Mouse (Mus musculus): ENCODE results near the gene Myo1e. TPM values are rescaled to one million over a fixed set of nuclear protein-coding genes. Genes with fewer than 3 reads are reported as not detected.

The Myo1e gene
- total and polyA plus RNA-seq, 3 experiments: 82.3 to 186 (median 98.7) TPM

DNA sequence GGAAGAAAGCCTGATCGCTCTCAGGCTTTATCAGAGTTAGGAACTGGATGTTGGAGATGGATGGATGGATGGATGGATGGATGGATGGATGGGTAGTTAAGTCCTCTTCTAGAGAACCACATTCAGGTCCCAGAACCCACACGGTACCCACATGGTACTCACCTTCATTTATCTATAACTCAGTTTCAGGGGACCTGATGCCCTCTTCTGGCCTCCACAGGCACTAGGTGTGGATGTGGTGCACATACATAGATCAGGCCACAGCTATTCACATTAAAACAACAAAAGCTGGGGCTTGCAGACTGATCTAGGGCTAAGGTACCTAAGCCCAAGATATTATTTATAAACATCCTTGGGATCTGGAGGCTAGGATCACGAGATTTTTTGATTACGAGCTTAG lies 117.2 kb downstream of the Myo1e start:
- H3K36me3 ChIP-seq (replicated peaks in 1 of 2; ENCODE audit: control insufficient read depth in 1 of 2, insufficient read depth in 1 of 2, low read length in 1 of 2): peaks cover 65 to 100% of the 10 kb centered on the region in 2 experiments
- DNase-seq (ENCODE audit: extremely low read depth): no peak
- H3K27ac ChIP-seq (ENCODE audit: insufficient read depth, low read depth): no peak overlapping the region
- H3K79me2 ChIP-seq (replicated peaks; ENCODE audit: control insufficient read depth, extremely low read depth, insufficient read depth, poor library complexity, severe bottlenecking): no peaks in the 10 kb centered on the region
- no peaks in the 10 kb centered on the region for H3K9me3 ChIP-seq (replicated peaks; ENCODE audit: low read length)
- no peak overlapping the region for H3K4me2 ChIP-seq (ENCODE audit: insufficient read depth, low read depth, poor library complexity, severe bottlenecking)
- in situ Hi-C loops (cut with MboI; ENCODE audit: low pct_ligation_motif_present, low pct_unique_long_range_greater_than_20kb, low sequenced_read_pairs): no loop called here
- H3K9ac ChIP-seq (ENCODE audit: insufficient read depth, low read depth): no peak overlapping the region
- no peak overlapping the region for H3K4me3 ChIP-seq (replicated peaks in 1 of 3; ENCODE audit: low read depth in 2 of 3, low read length in 2 of 3, poor library complexity in 1 of 3)
- H3K4me1 ChIP-seq (ENCODE audit: control insufficient read depth in 1 of 2, insufficient read depth in 2 of 2): no peaks in the 10 kb centered on the region
- dilution Hi-C loops (cut with MboI; ENCODE audit: extremely low pct_ligation_motif_present, extremely low pct_unique_long_range_greater_than_20kb, low sequenced_read_pairs): no loop called here
- H3K27me3 ChIP-seq (replicated peaks): no peaks in the 10 kb centered on the region
- TF ChIP-seq NRF1 (IDR thresholded peaks at IDR 0.05; ENCODE audit: low read depth, low read length) (no peak), SIN3A (IDR thresholded peaks at IDR 0.05; ENCODE audit: low read length) (no peak), CTCF (conservative IDR thresholded peaks at IDR 0.05 in 1 of 2, IDR thresholded peaks at IDR 0.05 in 1 of 2; ENCODE audit: low read depth in 2 of 2, low read length in 2 of 2) (peak in 1 of 2 experiments; percentile 44; a peak in 2 of 4 replicates), SMC3 (IDR thresholded peaks at IDR 0.05; ENCODE audit: low read depth, low read length) (peak; percentile 59), IRF4 (IDR thresholded peaks at IDR 0.05; ENCODE audit: low read depth, low read length) (no peak), MAZ (IDR thresholded peaks at IDR 0.05; ENCODE audit: low read depth, low read length) (no peak), RAD21 (IDR thresholded peaks at IDR 0.05; ENCODE audit: low read depth, low read length) (peak; percentile 46), USF1 (IDR thresholded peaks at IDR 0.05; ENCODE audit: low read depth, low read length) (no peak), MYC (IDR thresholded peaks at IDR 0.05; ENCODE audit: low read depth, low read length) (0 out of 2 replicates have a peak, but pooled peaks have one; percentile 32), NELFE (IDR thresholded peaks at IDR 0.05; ENCODE audit: low read depth, low read length) (no peak), ZC3H11A (IDR thresholded peaks at IDR 0.05; ENCODE audit: low read depth, low read length) (0 out of 2 replicates have a peak, but pooled peaks have one; percentile 11)

DNA sequence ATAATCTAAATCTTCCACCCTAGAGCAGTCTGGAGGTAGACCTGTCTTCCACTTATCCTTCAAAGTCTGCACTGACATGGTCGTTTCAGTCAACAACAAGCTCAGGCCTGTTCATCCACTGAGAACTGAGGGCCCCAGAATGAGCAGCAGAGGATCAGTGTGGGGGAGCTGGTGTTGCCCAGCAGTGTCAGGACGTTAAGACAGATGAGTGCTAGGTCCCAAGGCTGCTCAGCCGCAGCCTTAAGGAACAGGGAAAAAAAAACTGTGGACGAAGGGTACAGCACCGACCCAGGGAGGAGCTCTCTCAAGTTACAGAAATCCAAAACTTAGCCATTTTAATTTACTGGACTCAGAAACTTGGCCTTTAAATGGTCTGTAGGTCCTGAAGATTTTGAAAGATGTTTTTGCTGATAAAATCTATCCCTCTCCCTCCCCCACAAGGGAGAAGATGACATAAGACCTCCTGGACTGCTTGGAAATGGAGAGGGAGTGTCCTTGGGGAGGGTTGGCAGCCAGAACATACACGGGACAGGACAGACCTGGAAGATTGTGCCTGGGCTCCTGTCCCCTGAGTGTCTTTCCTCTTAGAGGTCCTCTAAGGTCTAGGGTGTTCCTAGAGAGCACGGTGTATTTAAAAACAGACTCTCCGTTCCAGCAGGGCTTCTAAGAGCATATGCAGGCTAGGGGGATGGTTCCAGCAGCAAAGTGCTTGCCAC lies 118.9 kb downstream of the Myo1e start:
- Histone ChIP-seq H3K4me1 (ENCODE audit: control insufficient read depth in 1 of 2, insufficient read depth in 2 of 2) (no peaks in the 10 kb centered on the region), H3K9ac (ENCODE audit: insufficient read depth, low read depth) (no peak overlapping the region), H3K27ac (ENCODE audit: insufficient read depth, low read depth) (no peak overlapping the region), H3K36me3 (replicated peaks in 1 of 2; ENCODE audit: control insufficient read depth in 1 of 2, insufficient read depth in 1 of 2, low read length in 1 of 2) (peaks cover 62 to 97% of the 10 kb centered on the region in 2 experiments), H3K27me3 (replicated peaks) (no peaks in the 10 kb centered on the region), H3K4me2 (ENCODE audit: insufficient read depth, low read depth, poor library complexity, severe bottlenecking) (no peak overlapping the region), H3K79me2 (replicated peaks; ENCODE audit: control insufficient read depth, extremely low read depth, insufficient read depth, poor library complexity, severe bottlenecking) (no peaks in the 10 kb centered on the region), H3K4me3 (replicated peaks in 1 of 3; ENCODE audit: low read depth in 2 of 3, low read length in 2 of 3, poor library complexity in 1 of 3) (no peak overlapping the region), H3K9me3 (replicated peaks; ENCODE audit: low read length) (no peaks in the 10 kb centered on the region)
- in situ Hi-C loops (cut with MboI; ENCODE audit: low pct_ligation_motif_present, low pct_unique_long_range_greater_than_20kb, low sequenced_read_pairs) (loop anchor here (25.0 kb wide), 1 partner anchor 214 kb away; no protein-coding TSS in a partner anchor), dilution Hi-C loops (cut with MboI; ENCODE audit: extremely low pct_ligation_motif_present, extremely low pct_unique_long_range_greater_than_20kb, low sequenced_read_pairs) (no loop called here)
- TF ChIP-seq SMC3 (IDR thresholded peaks at IDR 0.05; ENCODE audit: low read depth, low read length) (no peak), RAD21 (IDR thresholded peaks at IDR 0.05; ENCODE audit: low read depth, low read length) (no peak), RCOR1 (conservative IDR thresholded peaks at IDR 0.05; ENCODE audit: low read depth, low read length) (no peak), BHLHE40 (IDR thresholded peaks at IDR 0.05; ENCODE audit: low read depth, low read length) (no peak), HCFC1 (IDR thresholded peaks at IDR 0.05; ENCODE audit: low read depth, low read length) (no peak), TBP (conservative IDR thresholded peaks at IDR 0.05; ENCODE audit: low read depth, low read length) (no peak), CHD2 (IDR thresholded peaks at IDR 0.05; ENCODE audit: low read length) (no peak), POLR2AphosphoS2 (IDR thresholded peaks at IDR 0.05; ENCODE audit: low read depth, low read length) (no peak), UBTF (IDR thresholded peaks at IDR 0.05; ENCODE audit: low read depth, low read length) (no peak), MAFK (IDR thresholded peaks at IDR 0.05; ENCODE audit: insufficient replicate concordance, low read length) (no peak)
- no peak for DNase-seq (ENCODE audit: extremely low read depth)
